Mouse (Mus musculus) heart, postnatal 0 days (tissue): ENCODE measurements around the gene Zbtb21. TPM values are rescaled to one million over a fixed set of nuclear protein-coding genes. Genes with fewer than 3 reads are reported as not detected.

Experiments
- ATAC-seq: fragments of 200-750 bp; cut with Nextera tagmentation; 2 replicates; pipeline ENCODE4 v1.8.0; 2017; ENCODE audit warnings: low read depth, moderate number of reproducible peaks, moderate library complexity; ENCODE audit not compliant: insufficient read depth
- DNase-seq: peaks from one replicate; pipeline ENCODE4 v3.0.0-alpha.2; 2016; ENCODE audit warnings: low spot score
- H3K27ac ChIP-seq: fragments of 300-500 bp; sonication (generic); 2 replicates; pipeline ENCODE4 v1.5.1; 2014; ENCODE audit warnings: low read depth, mild to moderate bottlenecking
- H3K27me3 ChIP-seq: fragments of 300-500 bp; sonication (generic); 2 replicates; pipeline ENCODE4 v1.6.1; 2014; ENCODE audit warnings: low read length, mixed read lengths; ENCODE audit not compliant: control insufficient read depth, insufficient read depth
- H3K36me3 ChIP-seq: fragments of 300-500 bp; sonication (generic); replicated peaks from 2 replicates; pipeline ENCODE4 v1.6.1; 2014; ENCODE audit warnings: low read length, mixed read lengths; ENCODE audit not compliant: control insufficient read depth, insufficient read depth
- H3K4me1 ChIP-seq: fragments of 300-500 bp; sonication (generic); 2 replicates; pipeline ENCODE4 v1.6.1; 2014; ENCODE audit warnings: antibody characterized with exemption; ENCODE audit not compliant: control insufficient read depth, insufficient read depth
- H3K4me2 ChIP-seq: fragments of 300-500 bp; sonication (generic); 2 replicates; pipeline ENCODE4 v1.6.1; 2014; ENCODE audit warnings: low read depth, mild to moderate bottlenecking, low read length, moderate library complexity
- H3K4me3 ChIP-seq: fragments of 300-500 bp; sonication (generic); 2 replicates; pipeline ENCODE4 v1.5.1; 2014; ENCODE audit warnings: low read depth, low read length
- H3K9ac ChIP-seq: fragments of 300-500 bp; sonication (generic); replicated peaks from 2 replicates; pipeline ENCODE4 v1.6.1; 2014; ENCODE audit warnings: low read depth, low read length, mixed read lengths
- H3K9me3 ChIP-seq: fragments of 300-500 bp; sonication (generic); replicated peaks from 2 replicates; pipeline ENCODE4 v1.6.1; 2016; ENCODE audit warnings: low read length; ENCODE audit not compliant: control insufficient read depth
- CTCF ChIP-seq: IDR thresholded peaks from 2 replicates; pipeline ENCODE4 v1.5.1; 2016; ENCODE audit warnings: antibody characterized with exemption, control low read depth, low read depth
- EP300 ChIP-seq: IDR thresholded peaks from 2 replicates; pipeline ENCODE4 v1.6.1; 2016; ENCODE audit warnings: antibody characterized with exemption, low read depth
- WGBS: fragments of 180-500 bp; shearing (Covaris S2); extraction: QIAGEN DNeasy Blood & Tissue Kit; methylation state at CpG from one replicate; pipeline ENCODE4 v1.1.7; 2014; 5-methylcytosine and 5-hydroxymethylcytosine counted together
- polyA plus RNA-seq: library from polyadenylated mRNA; unstranded; fragments of >200 nt; fragmentation: Nextera tagmentation; extraction: Ambion mirVana; gene quantifications from 2 replicates; pipeline ENCODE4 v1.2.1, GENCODE M21; 2015
- total RNA-seq: library from RNA; depleted of rRNA; stranded (reverse); fragments of >200 nt; gene quantifications from 2 replicates; pipeline ENCODE4 v1.2.3, GENCODE M21; 2014; ENCODE audit warnings: low replicate concordance

Zbtb21 gene
- total and polyA plus RNA-seq, 2 experiments from 2014 or later, result 4.6 to 36.1 TPM

DNA sequence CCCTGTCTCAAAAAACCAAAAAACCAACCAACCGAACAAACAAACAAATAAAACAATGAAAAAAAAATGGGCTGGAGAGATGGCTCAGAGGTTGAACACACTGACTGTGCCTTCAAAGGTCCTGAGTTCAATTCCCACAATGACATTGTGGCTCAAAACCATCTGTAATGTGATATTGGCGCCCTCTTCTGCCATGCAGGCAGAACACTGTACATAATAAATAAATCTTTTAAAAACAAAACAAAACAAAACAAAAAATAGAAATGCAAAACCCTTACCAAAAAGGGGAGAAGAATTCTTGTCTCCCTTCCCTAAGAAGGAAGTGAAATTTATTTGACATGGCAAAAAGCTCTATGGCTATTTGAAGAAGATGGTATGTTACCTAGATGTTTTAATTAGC is 29.1 kb upstream of the Zbtb21 start:
- H3K27me3 ChIP-seq, result no peaks in the 10 kb centered on the region
- H3K9ac ChIP-seq, result no peak overlapping the region
- peaks cover 6% of the 10 kb centered on the region; the same call in 1 of the 2 replicates for H3K9me3 ChIP-seq
- H3K36me3 ChIP-seq, result no peaks in the 10 kb centered on the region
- WGBS, result 80% methylated on average over 2 of the region's 2 CpGs
- H3K27ac ChIP-seq, result no peak overlapping the region
- no peaks in the 10 kb centered on the region; the same call in 1 of the 2 replicates for H3K4me1 ChIP-seq
- no peak overlapping the region for H3K4me2 ChIP-seq
- no peak overlapping the region for H3K4me3 ChIP-seq
- TF ChIP-seq CTCF (peak; percentile 7; the same call in 1 of the 2 replicates), EP300 (no peak)
- DNase-seq (no peak), ATAC-seq (no peak)

DNA sequence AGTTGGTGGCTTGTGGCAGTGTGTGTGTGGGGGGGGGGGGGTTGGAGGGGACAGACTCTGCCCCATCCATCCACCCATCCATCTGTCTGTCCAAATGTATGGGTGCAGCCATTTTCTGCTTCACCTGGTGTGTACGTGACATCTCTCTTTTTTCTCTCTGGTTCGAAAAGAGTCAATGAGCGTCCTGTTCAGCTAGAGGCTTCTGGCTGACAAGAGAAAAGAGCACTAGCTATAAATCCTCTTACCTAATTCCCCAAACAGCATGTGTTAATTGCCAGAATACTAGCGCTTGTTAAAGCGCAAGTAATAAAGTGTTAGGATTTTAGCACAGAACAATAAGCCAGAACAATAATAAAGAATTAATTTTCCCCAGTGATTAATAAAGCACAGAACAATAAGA is 22.2 kb upstream of the Zbtb21 start:
- H3K27ac ChIP-seq, result no peak overlapping the region
- ATAC-seq, result no peak
- no peak overlapping the region for H3K9ac ChIP-seq
- peaks cover 6% of the 10 kb centered on the region; the same call in 1 of the 2 replicates for H3K9me3 ChIP-seq
- no peaks in the 10 kb centered on the region for H3K27me3 ChIP-seq
- 86% methylated on average over 5 of the region's 5 CpGs for WGBS
- no peak overlapping the region for H3K4me2 ChIP-seq
- no peak overlapping the region for H3K4me3 ChIP-seq
- H3K4me1 ChIP-seq, result no peaks in the 10 kb centered on the region
- DNase-seq, result no peak
- TF ChIP-seq EP300 (no peak), CTCF (no peak)
- no peaks in the 10 kb centered on the region for H3K36me3 ChIP-seq

GRCm38 (mm10) chr16:97981362-97981761 is 18.9 kb upstream of the Zbtb21 start:
- Histone ChIP-seq H3K9me3 (no peaks in the 10 kb centered on the region), H3K4me1 (no peaks in the 10 kb centered on the region), H3K4me2 (no peak overlapping the region), H3K36me3 (no peaks in the 10 kb centered on the region), H3K27me3 (no peaks in the 10 kb centered on the region), H3K27ac (no peak overlapping the region), H3K9ac (no peak overlapping the region), H3K4me3 (no peak overlapping the region)
- DNase-seq (no peak), ATAC-seq (no peak)
- WGBS, result 84% methylated on average over 1 of the region's 1 CpGs
- TF ChIP-seq CTCF (no peak), EP300 (no peak)

GRCm38 (mm10) chr16:97977722-97978121 is 15.3 kb upstream of the Zbtb21 start:
- Histone ChIP-seq H3K4me3 (no peak overlapping the region), H3K27me3 (no peaks in the 10 kb centered on the region), H3K9me3 (no peaks in the 10 kb centered on the region), H3K27ac (no peak overlapping the region), H3K4me1 (no peaks in the 10 kb centered on the region), H3K9ac (no peak overlapping the region), H3K36me3 (no peaks in the 10 kb centered on the region), H3K4me2 (no peak overlapping the region)
- 95% methylated on average over 3 of the region's 3 CpGs for WGBS
- no peak for TF ChIP-seq CTCF
- TF ChIP-seq EP300, result no peak
- DNase-seq, result no peak
- ATAC-seq, result no peak

DNA sequence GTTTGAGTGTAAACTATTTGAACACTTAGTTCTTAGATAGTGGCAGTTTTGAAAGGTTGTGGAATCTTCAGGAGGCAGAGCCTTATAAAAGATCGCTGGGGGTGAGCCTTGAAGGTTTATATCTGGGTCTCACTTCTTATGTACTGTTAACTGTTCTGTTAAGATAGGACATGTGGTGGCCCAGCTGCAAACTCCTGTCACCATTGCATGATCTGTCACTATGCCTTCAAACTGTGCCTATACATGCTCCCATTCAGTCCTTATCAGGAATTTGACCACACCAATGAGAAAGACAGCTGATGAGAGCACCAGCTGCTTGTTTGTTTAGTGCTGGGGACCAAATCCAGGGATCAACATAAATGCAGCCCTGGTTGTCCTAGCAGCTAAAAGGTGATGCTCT is 14.9 kb upstream of the Zbtb21 start:
- H3K27me3 ChIP-seq, result no peaks in the 10 kb centered on the region
- ATAC-seq (no peak), DNase-seq (no peak)
- TF ChIP-seq CTCF (no peak), EP300 (no peak)
- H3K9ac ChIP-seq, result no peak overlapping the region
- H3K4me3 ChIP-seq, result no peak overlapping the region
- WGBS, result 61% methylated on average over 1 of the region's 1 CpGs
- H3K4me2 ChIP-seq, result no peak overlapping the region
- H3K27ac ChIP-seq, result no peak overlapping the region
- H3K9me3 ChIP-seq, result no peaks in the 10 kb centered on the region
- H3K4me1 ChIP-seq, result no peaks in the 10 kb centered on the region
- H3K36me3 ChIP-seq, result no peaks in the 10 kb centered on the region

DNA sequence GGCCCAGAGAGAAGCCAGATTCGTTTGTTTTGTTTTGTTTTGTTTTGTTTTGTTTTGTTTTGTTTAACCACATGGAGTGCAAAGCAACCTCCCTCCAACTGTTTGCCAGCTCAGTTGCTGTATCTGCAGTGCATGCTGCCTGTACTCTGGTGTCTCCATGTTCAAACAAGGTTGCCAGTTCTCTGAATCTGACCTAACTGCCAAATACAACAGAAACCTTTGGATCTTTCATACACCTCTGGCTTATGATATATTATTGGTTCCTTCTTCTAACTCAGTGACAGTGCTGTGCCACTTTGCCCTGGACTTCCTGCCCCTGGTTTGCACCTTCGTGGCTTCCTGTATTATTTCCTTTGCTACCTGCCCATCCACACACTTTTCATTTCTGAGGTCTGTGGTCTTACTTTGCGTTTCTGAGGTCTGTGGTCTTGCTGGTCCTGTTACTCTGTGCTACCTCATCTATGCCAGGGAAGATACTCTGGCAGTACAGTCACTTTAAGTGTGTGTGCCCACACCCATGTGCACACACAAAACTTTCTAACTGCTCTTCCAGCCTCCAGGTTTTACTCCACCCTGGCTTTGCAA is 1.6 kb upstream of the Zbtb21 start:
- no peak for ATAC-seq
- DNase-seq, result no peak
- no peak overlapping the region for H3K27ac ChIP-seq
- H3K9me3 ChIP-seq, result no peaks in the 10 kb centered on the region
- peaks cover 12% of the 10 kb centered on the region for H3K4me1 ChIP-seq
- no peaks in the 10 kb centered on the region for H3K36me3 ChIP-seq
- TF ChIP-seq CTCF, result no peak
- TF ChIP-seq EP300, result no peak
- H3K4me2 ChIP-seq, result no peak overlapping the region
- H3K9ac ChIP-seq, result no peak overlapping the region
- no peaks in the 10 kb centered on the region for H3K27me3 ChIP-seq
- no peak overlapping the region for H3K4me3 ChIP-seq
- 79% methylated on average over 3 of the region's 3 CpGs for WGBS
